Mouse (Mus musculus): ENCODE measurements at regions not wholly inside any gene's neighbourhood (a gene's known extent, or its start where the extent isn't known, plus 50 kb on each side); places are given as distances from the start of the nearest gene placed in this dataset.
"Not testable (repeated sequence)": the region's sequence is repeated elsewhere in the genome, so short reads cannot be mapped to it uniquely, and the experiment has no call there.

DNA sequence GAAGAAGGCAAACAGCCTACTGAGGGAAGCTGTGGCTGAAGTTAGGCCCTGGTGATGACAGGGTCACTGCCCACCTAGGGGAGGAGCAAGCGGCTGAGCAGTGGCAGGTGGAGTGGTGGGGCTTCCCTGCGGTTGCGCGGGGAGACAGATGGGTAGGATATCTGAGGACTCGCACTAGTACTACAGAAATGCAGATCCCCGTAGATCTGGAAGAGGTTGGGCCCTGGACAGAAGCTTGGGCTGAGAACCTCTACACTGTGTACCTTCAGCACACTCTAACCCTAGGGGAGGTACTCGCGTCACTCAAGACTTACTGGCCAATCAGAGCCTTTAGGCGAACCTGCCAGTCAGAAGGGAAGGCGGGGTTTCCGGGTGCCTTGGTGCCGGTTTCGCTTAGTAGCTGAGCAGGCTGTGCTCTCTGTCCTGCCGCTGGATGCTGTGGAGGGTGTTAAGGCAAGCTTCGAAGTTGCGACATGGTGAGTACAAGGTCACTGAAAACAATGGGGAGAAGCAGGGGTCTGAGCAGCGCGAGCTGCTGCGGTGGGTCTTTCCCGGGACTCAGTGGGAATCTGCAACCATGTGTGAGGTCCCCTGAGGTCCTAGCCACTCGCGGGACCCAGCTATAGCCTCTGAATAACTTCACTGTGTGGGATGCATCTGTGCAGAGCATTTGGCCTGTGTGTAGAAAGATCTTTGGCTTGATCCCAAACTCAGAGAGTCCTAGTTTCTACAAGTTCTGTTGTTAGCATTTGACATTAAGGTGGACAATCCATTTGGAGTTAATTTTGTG lies 56.7 kb upstream of the Gm15446 start:
- Histone ChIP-seq H3K9me3 (ENCODE audit: low read length) (no peaks in the 10 kb centered on the region), H3K27ac (ENCODE audit: low read depth) (peak overlapping the region; percentile 64), H3K9ac (replicated peaks) (peak overlapping the region; percentile 71), H3K4me2 (ENCODE audit: low read depth, low read length) (peak overlapping the region; percentile 67), H3K4me1 (ENCODE audit: insufficient read depth) (peaks cover 12% of the 10 kb centered on the region), H3K4me3 (ENCODE audit: low read depth, low read length) (peak overlapping the region; percentile 65), H3K36me3 (replicated peaks; ENCODE audit: insufficient read depth, low read length) (no peaks in the 10 kb centered on the region), H3K27me3 (ENCODE audit: insufficient read depth, low read length) (no peaks in the 10 kb centered on the region)
- no peak for TF ChIP-seq CTCF (IDR thresholded peaks at IDR 0.05; ENCODE audit: low read depth)
- no peak for TF ChIP-seq EP300 (IDR thresholded peaks at IDR 0.05; ENCODE audit: low read depth)
- WGBS (ENCODE audit: insufficient replicate concordance), result 0% methylated on average over 22 of the region's 22 CpGs
- DNase-seq, result peak; percentile 89
- ATAC-seq, result peak; percentile 100

DNA sequence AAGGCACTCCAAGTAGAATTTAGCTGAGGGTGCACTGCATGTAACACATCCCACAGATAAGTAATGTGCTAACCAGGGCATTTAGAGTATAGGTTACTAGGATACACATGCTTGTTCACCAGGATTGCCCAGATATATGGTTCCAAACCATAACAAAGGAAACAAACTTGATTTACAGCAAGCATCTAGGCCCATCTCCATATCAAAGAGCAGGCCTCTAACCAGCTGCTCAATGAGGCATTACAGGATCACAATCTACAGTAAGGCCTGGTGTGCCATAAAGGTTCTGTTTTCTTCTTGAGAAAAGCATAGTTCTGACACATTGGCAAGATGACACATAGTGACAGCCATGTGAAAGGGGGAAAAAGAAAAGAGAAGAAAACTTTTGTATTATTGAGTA lies 56.0 kb upstream of the Gm15446 start:
- ATAC-seq; H3K36me3 ChIP-seq (replicated peaks; ENCODE audit: insufficient read depth, low read length); H3K9me3 ChIP-seq (ENCODE audit: low read length); H3K27ac ChIP-seq (ENCODE audit: low read depth); DNase-seq; H3K27me3 ChIP-seq (ENCODE audit: insufficient read depth, low read length): not testable (repeated sequence)
- Histone ChIP-seq H3K9ac (replicated peaks) (peak overlapping the region; percentile 71; the same call in 1 of the 2 replicates), H3K4me2 (ENCODE audit: low read depth, low read length) (peak overlapping the region; percentile 67; the same call in 1 of the 2 replicates), H3K4me1 (ENCODE audit: insufficient read depth) (peaks cover 12% of the 10 kb centered on the region), H3K4me3 (ENCODE audit: low read depth, low read length) (peak overlapping the region; percentile 65)
